Mouse (Mus musculus) liver (tissue): ENCODE measurements around the gene Ccdc97.

Experiments used
- DNase-seq: peaks from one replicate; pipeline ENCODE4 v3.0.0-alpha.2; 2020; ENCODE audit warnings: mixed read lengths

Ccdc97 gene

GRCm38 (mm10) chr7:25687811-25688401 lies 31.0 kb downstream of the Ccdc97 start:
- peak; percentile 80 for DNase-seq

DNA sequence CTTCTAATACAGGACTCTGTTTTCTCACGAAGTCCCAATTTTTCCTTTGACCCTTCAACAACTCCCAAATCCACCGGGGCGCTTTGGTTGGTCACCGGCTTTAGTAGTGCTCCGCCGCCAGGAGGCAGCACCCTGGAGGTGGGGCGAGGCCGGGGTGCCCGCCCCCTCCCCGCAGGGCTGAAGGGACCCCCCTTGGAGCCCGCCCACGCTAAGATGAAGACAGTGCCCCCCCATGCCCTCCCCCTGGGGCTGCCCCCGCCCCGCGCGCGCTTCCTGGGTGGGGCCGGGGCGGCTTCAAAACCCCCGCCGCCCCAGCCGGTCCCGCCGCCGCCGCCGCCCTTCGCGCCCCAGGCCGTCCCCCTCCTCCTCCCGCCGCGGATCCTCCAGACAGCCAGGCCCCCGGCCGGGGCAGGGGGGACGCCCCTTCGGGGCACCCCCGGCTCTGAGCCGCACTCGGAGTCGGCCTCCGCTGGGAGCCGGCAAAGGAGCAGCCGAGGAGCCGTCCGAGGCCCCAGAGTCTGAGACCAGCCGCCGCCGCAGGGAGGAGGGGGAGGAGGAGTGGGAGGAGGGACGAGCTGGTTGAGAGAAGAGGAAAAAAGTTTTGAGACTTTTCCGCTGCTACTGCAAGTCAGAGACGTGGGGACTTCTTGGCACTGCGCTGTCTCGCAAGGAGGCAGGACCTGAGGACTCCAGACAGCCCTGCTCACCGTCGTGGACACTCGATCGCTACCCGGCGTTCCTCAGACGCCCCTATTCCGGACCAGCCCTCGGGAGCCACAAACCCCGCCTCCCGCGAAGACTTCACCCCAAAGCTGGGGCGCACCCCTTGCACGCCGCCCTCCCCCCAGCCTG lies 32.0 kb downstream of the Ccdc97 start, which contains the start of gene Tgfb1:
Gene Tgfb1, plus strand, starts transcription at position 323 of the 852 bp plus-strand sequence.
- peak; percentile 84 for DNase-seq

DNA sequence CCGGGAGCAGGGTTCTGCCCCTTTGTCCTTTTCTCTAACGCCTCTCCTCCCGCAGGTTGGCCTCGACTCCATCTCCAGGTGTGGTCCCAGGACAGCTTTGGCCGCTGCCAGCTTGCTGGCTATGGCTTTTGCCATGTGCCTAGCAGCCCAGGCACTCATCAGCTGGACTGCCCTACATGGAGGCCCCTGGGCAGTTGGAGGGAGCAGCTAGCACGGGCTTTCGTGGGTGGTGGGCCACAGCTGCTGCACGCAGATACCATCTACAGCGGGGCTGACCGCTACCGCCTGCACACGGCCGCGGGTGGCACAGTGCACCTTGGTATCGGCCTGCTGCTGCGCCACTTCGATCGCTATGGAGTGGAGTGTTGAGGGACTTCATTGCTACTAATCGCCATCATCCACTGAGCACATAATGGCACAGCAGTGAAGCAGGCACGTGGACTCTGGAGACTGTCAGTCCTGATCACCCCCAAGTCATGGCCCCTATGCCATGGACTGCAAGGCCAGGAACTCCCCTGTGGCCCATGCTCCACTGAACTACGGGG lies 32.9 kb downstream of the Ccdc97 start:
- DNase-seq: no peak

GRCm38 (mm10) chr7:25684659-25685058 lies 34.2 kb downstream of the Ccdc97 start:
- no peak for DNase-seq

DNA sequence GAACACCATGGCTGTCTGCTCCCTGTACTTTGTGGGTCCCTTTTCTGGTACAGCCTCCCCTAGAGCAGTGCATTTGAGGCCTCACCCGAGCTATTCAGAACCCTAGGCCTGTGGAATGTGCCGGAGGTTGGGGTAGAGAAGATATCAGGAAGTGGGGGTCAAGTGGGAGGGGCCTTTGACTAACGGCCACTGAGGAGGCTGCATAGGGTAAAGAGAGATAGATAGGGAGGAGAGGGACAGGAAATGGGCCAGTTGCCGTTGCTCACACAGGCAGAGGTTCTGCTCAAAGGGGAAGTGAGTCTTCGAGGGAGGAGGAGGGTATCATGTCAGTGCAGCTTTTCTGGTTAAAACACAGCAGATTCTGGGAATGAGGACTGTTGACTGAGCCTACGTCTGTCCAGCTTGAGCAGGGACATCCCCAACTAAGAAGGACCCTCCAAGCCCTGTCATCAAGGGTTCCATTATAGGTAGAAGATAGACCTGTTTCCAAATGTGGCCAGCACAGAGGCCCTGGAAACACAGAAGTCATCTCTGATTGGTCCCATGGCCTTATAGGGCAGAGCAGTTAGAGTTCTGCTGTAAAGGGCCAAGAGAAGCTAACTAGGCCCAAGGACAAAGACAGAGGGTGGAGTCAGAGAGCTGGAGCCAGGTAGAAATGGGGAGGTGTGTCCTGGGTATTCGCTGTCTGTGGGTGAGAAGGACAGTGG lies 35.3 kb downstream of the Ccdc97 start:
- peak; percentile 72 for DNase-seq

- no peak for DNase-seq
Measured at GRCm38 (mm10) chr7:25681341-25682231, 37.3 kb downstream of the Ccdc97 start.

- peak; percentile 98 for DNase-seq
Measured at GRCm38 (mm10) chr7:25680514-25681258, 38.2 kb downstream of the Ccdc97 start, which contains the start of gene B9d2. B9d2 (plus strand) TSS chr7:25680780.

- no peak for DNase-seq
Measured at GRCm38 (mm10) chr7:25679971-25680370, 38.9 kb downstream of the Ccdc97 start.

DNA sequence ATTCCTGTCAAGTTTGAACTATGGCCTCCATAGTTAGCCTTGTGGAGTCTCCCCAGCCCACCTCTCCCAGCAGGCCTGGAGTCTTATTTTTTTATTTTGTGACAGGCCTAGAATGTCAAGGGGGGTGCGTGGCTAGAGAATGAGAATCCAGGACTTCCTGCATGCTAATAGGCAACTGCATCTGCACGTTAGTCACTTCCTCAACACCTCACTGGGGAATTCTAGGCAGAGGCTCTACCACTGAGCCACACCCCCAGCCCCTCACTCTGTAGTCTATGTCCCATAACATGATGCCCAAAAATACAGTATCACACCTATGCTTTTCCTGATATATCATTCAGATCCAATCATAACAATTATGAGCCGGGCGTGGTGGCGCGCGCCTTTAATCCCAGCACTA lies 41.9 kb downstream of the Ccdc97 start:
- DNase-seq: no peak

DNA sequence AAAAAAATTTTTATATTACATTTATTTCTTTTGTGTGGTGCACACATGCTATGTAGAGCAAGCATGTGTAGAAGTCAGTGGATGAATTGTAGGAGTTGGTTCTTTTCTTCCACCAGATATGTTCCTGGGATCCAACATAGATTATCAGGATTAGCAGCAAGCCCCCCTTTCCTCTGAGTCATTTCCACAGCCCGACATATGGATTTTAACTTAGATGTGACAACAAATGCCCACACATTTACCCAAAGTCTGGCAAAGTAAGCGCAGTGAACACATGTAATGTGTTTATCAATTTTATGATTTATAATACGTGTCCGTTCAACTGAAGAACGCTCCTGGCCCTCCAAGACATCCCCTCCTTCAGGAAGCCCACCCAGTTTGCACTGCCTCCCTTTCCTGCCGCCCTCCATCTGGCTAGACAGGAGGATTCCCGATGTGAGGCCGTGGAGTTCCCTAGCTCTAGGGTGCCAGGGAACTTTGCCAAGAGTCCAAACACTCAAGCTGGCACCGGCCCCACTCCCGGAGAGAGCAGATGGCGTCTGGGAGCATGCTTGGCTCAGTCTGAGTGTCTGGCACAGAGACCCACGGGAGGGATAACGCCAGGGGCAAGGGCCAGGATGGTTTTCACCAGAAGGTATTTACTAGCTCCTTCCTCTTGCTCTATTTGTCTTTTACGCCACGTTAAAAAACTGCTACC lies 42.7 kb downstream of the Ccdc97 start:
- no peak for DNase-seq

DNA sequence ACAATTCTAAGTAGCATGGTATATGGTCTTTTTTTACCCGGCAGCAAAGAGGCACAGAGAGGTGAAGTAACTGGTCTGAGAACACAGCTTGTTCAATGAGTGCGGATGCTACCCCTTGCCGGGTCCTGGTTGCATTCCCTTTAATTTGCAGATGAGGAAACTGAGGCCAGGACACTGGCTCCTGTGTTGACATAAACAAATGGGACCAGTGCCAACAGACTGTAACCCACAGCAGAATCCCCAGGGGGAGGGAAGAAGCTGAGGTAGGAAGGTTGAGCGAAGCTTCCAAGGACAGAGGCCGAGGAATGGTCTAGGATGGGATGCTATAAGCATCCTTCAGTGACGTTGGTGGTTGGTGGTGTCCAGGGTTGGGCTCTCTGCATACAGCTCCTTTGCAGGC lies 43.5 kb downstream of the Ccdc97 start:
- no peak for DNase-seq

GRCm38 (mm10) chr7:25674719-25675300 lies 44.1 kb downstream of the Ccdc97 start, which contains the start of gene Tmem91:
Tmem91 (minus strand) TSS chr7:25675166.
- no peak for DNase-seq

- DNase-seq: no peak
Measured at GRCm38 (mm10) chr7:25674297-25674696, 44.6 kb downstream of the Ccdc97 start.

DNA sequence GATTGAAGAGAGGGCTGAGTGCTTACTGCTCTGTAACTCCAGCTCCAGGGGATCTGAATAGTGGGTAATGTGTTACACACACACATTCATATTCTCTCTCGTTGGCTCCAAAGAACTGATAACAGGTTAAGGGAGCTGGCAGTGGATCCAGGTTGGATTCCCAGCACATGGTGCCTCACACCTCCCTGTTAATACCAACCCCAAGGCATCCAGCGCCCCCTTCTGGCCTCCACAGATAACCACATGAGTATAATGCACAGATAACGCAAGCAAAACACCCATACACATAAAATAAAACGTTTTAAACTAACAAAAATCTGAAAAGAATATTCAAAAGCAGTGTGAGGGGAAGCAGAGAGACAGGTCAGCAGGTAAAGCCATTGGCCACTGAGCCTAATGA lies 46.4 kb downstream of the Ccdc97 start:
- no peak for DNase-seq

- DNase-seq: no peak
Measured at GRCm38 (mm10) chr7:25671686-25672085, 47.2 kb downstream of the Ccdc97 start.

DNA sequence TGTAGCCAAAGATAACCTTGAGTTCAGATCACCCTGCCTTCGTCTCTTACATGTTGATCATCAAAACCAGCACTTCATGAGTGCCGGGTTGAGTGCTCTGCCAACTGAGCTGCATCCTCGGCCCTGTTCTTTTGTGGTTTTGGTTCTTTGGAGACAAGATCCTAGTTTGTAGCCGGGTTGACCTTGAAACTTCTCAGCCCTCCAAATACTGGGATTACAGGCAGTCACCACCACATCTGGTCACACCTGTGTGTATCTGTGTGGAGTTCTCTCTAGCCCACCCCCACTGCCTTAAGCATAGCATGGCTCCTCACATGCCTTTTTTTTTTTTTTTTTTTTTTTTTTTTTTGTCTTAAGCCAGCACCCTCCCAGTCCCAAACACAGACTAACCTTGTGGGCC lies 48.8 kb downstream of the Ccdc97 start:
- no peak for DNase-seq

DNA sequence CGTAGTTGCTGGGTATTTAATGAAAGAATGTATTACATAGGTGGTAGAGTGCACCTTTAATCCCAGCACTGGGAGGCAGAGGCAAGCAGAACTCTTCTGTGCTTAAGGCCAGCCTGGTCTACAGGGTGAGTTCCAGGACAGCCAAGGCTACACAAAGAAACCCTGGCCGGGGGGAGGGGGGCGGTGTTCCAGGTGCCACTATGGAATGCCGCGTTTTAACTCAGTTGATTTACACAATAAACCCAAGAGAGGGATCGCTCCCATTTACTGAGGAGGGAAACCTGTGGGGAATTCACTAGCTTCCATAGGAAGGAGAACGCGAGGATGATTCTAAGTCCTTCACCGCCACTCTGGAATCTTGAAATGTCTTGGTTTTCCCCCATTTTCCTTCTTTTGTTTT lies 49.3 kb downstream of the Ccdc97 start:
- no peak for DNase-seq

DNA sequence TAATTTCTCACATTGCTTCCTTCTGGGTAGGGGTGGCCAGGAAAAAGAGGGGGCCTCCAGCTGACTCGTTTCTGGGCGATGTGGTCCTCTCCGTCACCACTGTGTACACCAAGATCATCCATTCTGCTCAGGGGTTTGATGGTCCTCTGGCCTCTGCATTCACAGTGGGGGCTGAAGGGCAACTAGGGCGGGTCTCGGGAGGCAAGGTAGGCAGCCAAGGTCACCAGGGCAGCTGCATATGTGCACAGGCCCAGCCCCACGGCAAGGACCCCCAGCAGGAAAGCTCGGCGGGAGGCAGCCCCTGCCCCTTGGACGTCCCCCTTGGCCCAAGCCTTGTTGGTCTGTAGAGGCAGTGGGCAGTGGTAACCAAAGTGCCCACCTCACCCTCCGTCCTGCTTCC lies 49.7 kb downstream of the Ccdc97 start:
- DNase-seq: no peak

GRCm38 (mm10) chr7:25666381-25666780 lies 52.5 kb downstream of the Ccdc97 start:
- DNase-seq: no peak
